Mouse (Mus musculus): ENCODE measurements around the gene Gatad1. TPM values are rescaled to one million over a fixed set of nuclear protein-coding genes. Genes with fewer than 3 reads are reported as not detected.

Gatad1 gene
- 63.5 and 71.1 TPM in 2 replicates for polyA plus RNA-seq (2016; fragmentation: Nextera tagmentation; extraction: Ambion mirVana)

DNA sequence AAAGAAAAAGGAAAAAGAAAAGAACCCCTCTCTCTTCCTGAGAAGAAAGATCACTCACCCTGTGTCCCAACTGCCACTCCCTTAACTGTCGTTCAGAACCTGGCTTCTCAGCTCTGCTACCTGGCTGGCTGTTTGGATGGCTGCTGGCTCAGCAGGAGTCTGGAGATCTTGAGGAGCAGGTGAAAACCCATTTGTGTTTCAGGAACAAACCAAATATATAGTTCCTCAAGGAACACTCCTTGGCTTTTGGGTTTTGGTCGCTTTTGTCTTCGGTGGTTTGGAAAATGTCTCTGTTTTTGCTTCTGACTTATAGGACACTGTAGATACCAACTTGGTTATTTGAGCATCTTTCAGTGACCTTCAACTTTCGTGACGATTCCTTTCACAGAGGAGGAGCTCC is at the start of gene Gatad1:
Gatad1 (minus strand) TSS at position 101 of the 400 bp plus-strand sequence.
- Histone ChIP-seq H3K9me3 (no peaks in the 10 kb centered on the region), H3K4me1 (replicated peaks) (no peaks in the 10 kb centered on the region), H3K36me3 (no peaks in the 10 kb centered on the region), H3K27me3 (no peaks in the 10 kb centered on the region), H3K9ac (replicated peaks) (no peak within 1 kb of the TSS), H3K4me2 (no peak within 1 kb of the TSS), H3K27ac (no peak within 1 kb of the TSS), H3K4me3 (replicated peaks) (no peak within 1 kb of the TSS)
- whole genome bisulfite sequencing: 73% methylated on average over 5 of the region's 5 CpGs
- ATAC-seq (ENCODE audit: insufficient number of reproducible peaks, insufficient read depth, low FRiP score, low TSS enrichment, low read depth): no peak

DNA sequence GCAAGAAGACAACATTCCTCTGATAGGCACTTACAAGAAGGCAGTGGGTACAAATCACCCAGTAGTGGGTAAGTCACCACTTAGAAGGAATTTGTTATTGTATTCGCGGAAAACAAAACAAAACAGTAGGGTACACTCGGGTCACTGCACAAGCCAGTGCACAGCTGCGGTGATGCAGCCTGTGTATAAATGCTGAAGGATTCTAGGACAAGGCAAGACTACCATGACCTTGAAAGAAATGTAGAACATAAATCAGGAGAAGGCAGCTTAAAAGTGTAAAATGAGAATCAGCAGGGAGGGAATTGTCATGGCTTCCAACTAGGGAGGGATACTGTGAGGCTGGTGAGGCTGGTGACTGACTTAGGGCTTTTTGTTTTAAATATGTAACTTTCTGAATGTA is 45.2 kb upstream of the Gatad1 start:
- no peaks in the 10 kb centered on the region for H3K27me3 ChIP-seq
- H3K4me1 ChIP-seq (replicated peaks): no peaks in the 10 kb centered on the region
- no peak overlapping the region for H3K9ac ChIP-seq (replicated peaks)
- 90% methylated on average over 4 of the region's 4 CpGs for WGBS
- H3K4me3 ChIP-seq (replicated peaks): no peak overlapping the region
- no peak overlapping the region for H3K27ac ChIP-seq
- ATAC-seq (ENCODE audit: insufficient number of reproducible peaks, insufficient read depth, low FRiP score, low TSS enrichment, low read depth): no peak
- H3K36me3 ChIP-seq: peaks cover 51% of the 10 kb centered on the region
- no peaks in the 10 kb centered on the region for H3K9me3 ChIP-seq
- no peak overlapping the region for H3K4me2 ChIP-seq

DNA sequence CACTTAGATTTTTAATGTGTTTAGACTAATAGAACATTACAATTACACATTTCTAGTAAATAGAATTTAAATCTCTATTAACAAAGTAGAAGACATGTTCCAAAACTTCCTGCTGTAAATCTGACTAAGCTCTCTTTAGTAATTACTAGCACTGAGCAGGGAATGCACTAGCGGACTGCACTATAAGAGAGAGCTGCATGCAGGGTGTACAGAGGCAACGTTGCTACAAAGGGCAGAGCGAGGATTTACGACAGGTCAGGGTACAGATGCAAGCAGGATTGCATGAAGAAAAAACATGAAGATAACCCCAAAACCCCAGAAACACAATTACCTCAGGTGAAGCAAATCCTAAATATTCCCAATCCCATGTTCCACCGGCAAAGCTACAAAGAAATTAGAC is 43.0 kb upstream of the Gatad1 start:
- Histone ChIP-seq H3K27me3 (no peaks in the 10 kb centered on the region), H3K36me3 (peaks cover 50% of the 10 kb centered on the region), H3K27ac (no peak overlapping the region), H3K4me1 (replicated peaks) (no peaks in the 10 kb centered on the region), H3K9me3 (no peaks in the 10 kb centered on the region), H3K9ac (replicated peaks) (no peak overlapping the region), H3K4me2 (no peak overlapping the region), H3K4me3 (replicated peaks) (no peak overlapping the region)
- ATAC-seq (ENCODE audit: insufficient number of reproducible peaks, insufficient read depth, low FRiP score, low TSS enrichment, low read depth): no peak
- 84% methylated on average over 5 of the region's 5 CpGs for WGBS

DNA sequence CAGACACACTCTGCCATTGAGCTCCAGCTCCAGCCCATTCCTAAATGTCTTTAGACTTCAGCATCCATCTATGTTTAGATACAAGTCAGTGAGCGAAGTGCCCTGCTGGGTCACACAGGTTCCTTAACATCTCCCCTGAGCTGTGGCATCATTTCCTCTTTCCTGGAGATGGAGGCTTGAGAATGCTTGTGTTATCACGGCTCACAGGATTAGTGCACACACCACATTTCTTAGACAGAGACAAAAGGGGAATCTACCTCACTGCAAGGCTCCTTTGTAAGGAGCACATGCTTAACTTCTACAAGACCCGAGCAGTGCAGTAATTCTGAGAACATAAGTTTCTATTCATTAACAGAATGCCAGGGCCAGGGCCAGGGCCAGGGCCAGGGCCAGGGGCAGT is 39.0 kb upstream of the Gatad1 start:
- no peaks in the 10 kb centered on the region for H3K4me1 ChIP-seq (replicated peaks)
- H3K27ac ChIP-seq: no peak overlapping the region
- no peak for ATAC-seq (ENCODE audit: insufficient number of reproducible peaks, insufficient read depth, low FRiP score, low TSS enrichment, low read depth)
- no peak overlapping the region for H3K4me3 ChIP-seq (replicated peaks)
- no peak overlapping the region for H3K4me2 ChIP-seq
- H3K27me3 ChIP-seq: no peaks in the 10 kb centered on the region
- H3K36me3 ChIP-seq: peaks cover 59% of the 10 kb centered on the region
- no peaks in the 10 kb centered on the region for H3K9me3 ChIP-seq
- H3K9ac ChIP-seq (replicated peaks): no peak overlapping the region
- 91% methylated on average over 3 of the region's 3 CpGs for WGBS

DNA sequence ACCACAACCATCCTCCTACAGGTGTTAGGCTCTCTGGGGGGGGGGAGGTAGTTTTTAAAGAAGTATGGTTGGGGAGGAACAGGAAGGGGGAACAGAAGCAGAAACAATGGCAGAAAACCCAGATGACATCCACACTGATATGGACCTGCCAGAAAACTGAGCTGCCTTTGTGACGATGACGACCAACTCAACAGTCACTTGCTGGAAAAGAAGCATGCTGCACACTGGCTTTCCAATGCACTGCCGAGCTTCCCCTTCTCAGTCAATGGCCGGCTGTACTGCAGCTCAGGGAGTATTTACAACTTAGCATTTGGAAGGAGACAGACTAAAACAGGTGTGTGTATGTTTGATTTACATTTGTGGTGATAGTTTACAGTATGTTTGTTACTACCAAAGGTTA is 38.2 kb upstream of the Gatad1 start:
- peaks cover 54% of the 10 kb centered on the region for H3K36me3 ChIP-seq
- H3K9me3 ChIP-seq: no peaks in the 10 kb centered on the region
- WGBS: 92% methylated on average over 4 of the region's 4 CpGs
- no peak overlapping the region for H3K4me3 ChIP-seq (replicated peaks)
- no peaks in the 10 kb centered on the region for H3K27me3 ChIP-seq
- no peak overlapping the region for H3K4me2 ChIP-seq
- ATAC-seq (ENCODE audit: insufficient number of reproducible peaks, insufficient read depth, low FRiP score, low TSS enrichment, low read depth): no peak
- H3K27ac ChIP-seq: no peak overlapping the region
- H3K9ac ChIP-seq (replicated peaks): no peak overlapping the region
- no peaks in the 10 kb centered on the region for H3K4me1 ChIP-seq (replicated peaks)

DNA sequence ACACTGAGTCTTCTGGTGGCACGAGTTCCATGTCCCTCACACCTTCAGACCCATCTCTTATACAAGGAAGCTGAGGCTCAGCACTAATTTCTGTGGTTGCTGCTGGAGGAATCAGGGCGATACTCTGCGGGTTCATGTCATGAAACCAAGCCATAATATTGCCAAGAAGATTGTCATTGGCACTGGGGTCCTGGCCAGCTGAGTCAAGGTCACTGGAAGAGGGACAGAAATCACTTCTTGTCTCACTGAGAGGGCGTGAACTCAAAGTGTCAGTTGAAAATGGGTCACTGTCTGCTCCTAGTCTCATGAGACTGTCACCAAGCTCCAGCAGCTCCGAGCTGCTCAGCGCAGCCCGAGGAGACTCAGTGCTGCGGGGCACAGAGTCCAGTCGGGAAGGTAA is 36.0 kb upstream of the Gatad1 start:
- Histone ChIP-seq H3K27me3 (no peaks in the 10 kb centered on the region), H3K4me2 (no peak overlapping the region), H3K4me1 (replicated peaks) (no peaks in the 10 kb centered on the region), H3K36me3 (peaks cover 52% of the 10 kb centered on the region), H3K27ac (no peak overlapping the region), H3K9ac (replicated peaks) (no peak overlapping the region), H3K9me3 (no peaks in the 10 kb centered on the region), H3K4me3 (replicated peaks) (no peak overlapping the region)
- no peak for ATAC-seq (ENCODE audit: insufficient number of reproducible peaks, insufficient read depth, low FRiP score, low TSS enrichment, low read depth)
- WGBS: 96% methylated on average over 9 of the region's 9 CpGs

DNA sequence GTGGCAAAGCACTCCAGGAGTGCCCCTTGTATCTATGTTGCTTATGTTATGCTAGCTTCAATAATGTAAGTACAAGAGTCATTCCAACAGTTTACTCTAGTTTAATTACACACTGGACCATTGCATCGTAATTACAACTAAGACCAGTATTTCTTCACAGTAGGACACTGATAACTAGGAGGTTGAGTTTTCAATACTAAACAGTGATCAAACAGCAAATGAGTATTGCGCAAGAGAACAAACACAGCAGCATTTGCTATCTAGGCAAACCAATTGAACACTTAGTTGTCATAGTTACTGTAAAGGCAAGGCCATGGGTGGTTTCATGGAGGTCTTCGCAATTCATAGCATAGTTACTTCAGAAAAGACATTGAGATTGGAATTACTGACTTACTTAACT is 34.3 kb upstream of the Gatad1 start:
- no peaks in the 10 kb centered on the region for H3K9me3 ChIP-seq
- H3K36me3 ChIP-seq: peaks cover 43% of the 10 kb centered on the region
- no peaks in the 10 kb centered on the region for H3K4me1 ChIP-seq (replicated peaks)
- H3K9ac ChIP-seq (replicated peaks): no peak overlapping the region
- 93% methylated on average over 3 of the region's 3 CpGs for WGBS
- no peaks in the 10 kb centered on the region for H3K27me3 ChIP-seq
- H3K4me2 ChIP-seq: no peak overlapping the region
- ATAC-seq (ENCODE audit: insufficient number of reproducible peaks, insufficient read depth, low FRiP score, low TSS enrichment, low read depth): no peak
- no peak overlapping the region for H3K4me3 ChIP-seq (replicated peaks)
- H3K27ac ChIP-seq: no peak overlapping the region

DNA sequence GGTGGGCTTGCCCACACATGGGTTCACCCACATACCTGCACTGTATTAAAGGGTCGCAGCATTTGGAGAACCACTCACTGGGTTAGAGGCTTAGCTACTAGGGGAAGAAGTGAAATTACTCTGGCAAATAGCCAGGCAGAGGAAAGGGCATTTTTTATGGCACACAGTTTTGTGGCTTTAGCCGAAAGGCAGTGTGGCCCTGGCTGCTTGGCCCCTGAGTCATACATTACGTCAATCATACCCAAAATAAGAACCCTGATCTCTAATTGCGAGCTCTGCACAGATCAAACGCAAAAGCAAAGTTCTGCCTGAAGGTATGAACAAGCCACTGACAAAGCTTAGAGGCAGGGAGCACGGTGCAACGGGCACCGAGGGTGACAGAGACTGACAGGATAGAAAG is 31.3 kb upstream of the Gatad1 start:
- Histone ChIP-seq H3K4me3 (replicated peaks) (no peak overlapping the region), H3K9me3 (no peaks in the 10 kb centered on the region), H3K4me1 (replicated peaks) (no peaks in the 10 kb centered on the region), H3K4me2 (no peak overlapping the region), H3K36me3 (peaks cover 25% of the 10 kb centered on the region), H3K27me3 (no peaks in the 10 kb centered on the region), H3K9ac (replicated peaks) (no peak overlapping the region), H3K27ac (no peak overlapping the region)
- WGBS: 84% methylated on average over 8 of the region's 8 CpGs
- ATAC-seq (ENCODE audit: insufficient number of reproducible peaks, insufficient read depth, low FRiP score, low TSS enrichment, low read depth): no peak

DNA sequence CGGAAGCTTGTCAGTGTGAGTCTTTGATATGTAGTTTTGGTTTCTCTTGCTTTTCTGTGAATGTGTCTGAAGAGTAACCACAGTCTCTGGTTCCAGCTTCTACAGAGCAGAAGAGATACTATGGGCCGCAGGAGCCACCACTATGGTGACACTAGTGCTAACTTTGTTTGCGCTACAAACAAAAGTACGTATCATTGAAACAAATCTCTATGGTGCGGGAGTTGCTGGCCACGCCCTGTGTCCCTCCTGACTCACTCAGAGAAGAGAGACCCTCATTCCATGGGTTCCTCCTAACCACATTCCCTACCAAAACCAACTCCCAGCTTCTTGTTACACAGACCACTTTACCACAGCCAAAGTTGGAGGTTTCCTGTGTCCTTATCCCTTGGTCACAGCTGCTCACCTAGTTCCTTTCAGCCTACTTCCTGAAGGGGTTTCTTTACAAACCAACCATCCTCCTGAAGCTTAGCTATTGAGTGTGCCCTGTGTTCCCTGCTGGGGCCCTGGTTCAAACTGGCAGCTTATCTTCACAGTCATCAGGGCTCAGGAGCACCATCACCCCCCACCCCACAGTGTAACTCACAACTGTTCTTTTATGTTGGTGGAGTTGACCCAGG is 13.1 kb upstream of the Gatad1 start:
- no peak overlapping the region for H3K4me2 ChIP-seq
- H3K9me3 ChIP-seq: no peaks in the 10 kb centered on the region
- peaks cover 13% of the 10 kb centered on the region for H3K4me1 ChIP-seq (replicated peaks)
- no peak overlapping the region for H3K4me3 ChIP-seq (replicated peaks)
- H3K36me3 ChIP-seq: no peaks in the 10 kb centered on the region
- no peak overlapping the region for H3K27ac ChIP-seq
- no peaks in the 10 kb centered on the region for H3K27me3 ChIP-seq
- no peak overlapping the region for H3K9ac ChIP-seq (replicated peaks)
- 94% methylated on average over 6 of the region's 6 CpGs for WGBS
- ATAC-seq (ENCODE audit: insufficient number of reproducible peaks, insufficient read depth, low FRiP score, low TSS enrichment, low read depth): no peak

DNA sequence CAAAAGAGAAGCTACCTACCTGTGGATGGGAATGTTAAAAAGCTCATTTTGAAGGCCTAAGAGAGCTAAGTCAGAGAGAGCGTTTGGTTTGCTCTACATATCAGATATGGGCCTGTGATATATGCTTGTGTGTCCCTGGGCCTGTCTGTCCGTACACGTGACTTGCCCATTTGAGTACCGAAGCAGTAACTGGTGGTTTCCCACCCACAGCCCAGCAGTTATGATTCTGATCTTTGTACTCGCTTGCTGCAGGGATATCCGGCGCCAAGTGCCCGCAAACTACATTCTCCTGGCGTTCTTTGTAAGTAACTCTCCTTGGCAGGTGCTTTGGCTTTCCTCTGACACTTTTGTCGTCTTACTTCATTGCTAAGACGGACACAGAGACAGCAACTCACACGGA is 9.6 kb upstream of the Gatad1 start:
- Histone ChIP-seq H3K4me3 (replicated peaks) (no peak overlapping the region), H3K9me3 (no peaks in the 10 kb centered on the region), H3K9ac (replicated peaks) (no peak overlapping the region), H3K27me3 (no peaks in the 10 kb centered on the region), H3K4me1 (replicated peaks) (peaks cover 13% of the 10 kb centered on the region), H3K4me2 (peak overlapping the region; percentile 23), H3K36me3 (no peaks in the 10 kb centered on the region), H3K27ac (peak overlapping the region; percentile 62; the same call in 1 of the 2 replicates)
- no peak for ATAC-seq (ENCODE audit: insufficient number of reproducible peaks, insufficient read depth, low FRiP score, low TSS enrichment, low read depth)
- 66% methylated on average over 12 of the region's 12 CpGs for WGBS

DNA sequence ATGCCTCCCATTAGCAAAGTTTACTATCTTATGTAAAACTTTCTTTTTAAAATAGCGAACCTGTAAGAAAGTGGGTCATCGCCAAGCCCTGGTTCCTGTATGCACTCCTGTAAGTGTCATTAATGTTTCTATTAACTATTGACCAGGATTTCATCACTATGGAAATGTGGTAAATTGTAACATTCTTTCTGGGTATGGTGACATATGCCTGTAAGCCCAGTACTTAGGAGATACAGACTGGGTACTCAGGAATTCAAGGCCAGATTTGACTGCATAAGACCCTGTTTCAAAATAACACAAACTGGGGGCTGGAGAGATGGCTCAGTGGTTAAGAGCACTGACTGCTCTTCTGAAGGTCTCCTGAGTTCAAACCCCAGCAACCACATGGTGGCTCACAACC is 8.2 kb upstream of the Gatad1 start:
- Histone ChIP-seq H3K9ac (replicated peaks) (no peak overlapping the region), H3K4me1 (replicated peaks) (peaks cover 13% of the 10 kb centered on the region), H3K27me3 (no peaks in the 10 kb centered on the region), H3K4me2 (no peak overlapping the region), H3K27ac (no peak overlapping the region), H3K9me3 (no peaks in the 10 kb centered on the region), H3K4me3 (replicated peaks) (no peak overlapping the region), H3K36me3 (no peaks in the 10 kb centered on the region)
- 91% methylated on average over 2 of the region's 2 CpGs for WGBS
- no peak for ATAC-seq (ENCODE audit: insufficient number of reproducible peaks, insufficient read depth, low FRiP score, low TSS enrichment, low read depth)

DNA sequence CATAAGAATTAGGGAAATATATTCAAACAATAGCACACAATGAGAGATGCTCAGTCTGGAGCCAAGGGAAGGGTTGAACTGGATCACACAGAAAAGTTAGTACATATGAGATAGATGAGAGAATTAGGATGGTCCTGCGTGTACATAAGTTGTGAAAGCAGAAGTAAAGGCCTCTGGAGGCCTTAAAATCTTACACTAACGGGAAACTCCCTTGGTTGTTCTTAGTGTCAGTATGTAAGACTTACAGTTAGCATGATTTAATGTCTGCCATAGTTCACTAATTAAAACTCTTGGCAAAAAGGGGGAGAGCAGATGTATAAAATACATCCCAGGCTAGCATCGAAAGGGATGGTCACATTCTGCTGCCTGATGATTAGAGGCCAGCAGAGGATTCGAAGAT is 3.2 kb downstream of the Gatad1 start:
- Histone ChIP-seq H3K9me3 (no peaks in the 10 kb centered on the region), H3K36me3 (no peaks in the 10 kb centered on the region), H3K4me3 (replicated peaks) (no peak overlapping the region), H3K9ac (replicated peaks) (no peak overlapping the region), H3K27ac (no peak overlapping the region), H3K4me1 (replicated peaks) (no peaks in the 10 kb centered on the region), H3K4me2 (no peak overlapping the region), H3K27me3 (no peaks in the 10 kb centered on the region)
- ATAC-seq (ENCODE audit: insufficient number of reproducible peaks, insufficient read depth, low FRiP score, low TSS enrichment, low read depth): no peak
- WGBS: 89% methylated on average over 4 of the region's 4 CpGs

Measured in limb, embryonic 12.5 days (tissue).